Mouse (Mus musculus) CH12.LX (cell line): Measurements from ENCODE around the gene Erc1.

ENCODE experiments used
- CTCF ChIP-seq, 2 experiments: IDR thresholded peaks in 1 of 2; conservative IDR thresholded peaks in 1 of 2; 2 replicates each; pipeline ENCODE4 v1.5.1; 2011 to 2012; ENCODE audit warnings: low read depth in 2 of 2, low read length in 2 of 2, improper control_type of control experiment in 1 of 2, inconsistent platforms in 1 of 2, mild to moderate bottlenecking in 1 of 2, moderate library complexity in 1 of 2
- ELF1 ChIP-seq: IDR thresholded peaks from 2 replicates; pipeline ENCODE4 v1.6.1; 2014; ENCODE audit warnings: low read depth, mild to moderate bottlenecking, inconsistent platforms, low read length, improper control_type of control experiment
- EP300 ChIP-seq: IDR thresholded peaks from 2 replicates; pipeline ENCODE4 v1.6.1; 2011; ENCODE audit warnings: low read length, improper control_type of control experiment
- ETS1 ChIP-seq: conservative IDR thresholded peaks from 2 replicates; pipeline ENCODE4 v1.6.1; 2012; ENCODE audit warnings: low read depth, mild to moderate bottlenecking, inconsistent platforms, low read length, improper control_type of control experiment, moderate library complexity
- KAT2A ChIP-seq: IDR thresholded peaks from 2 replicates; pipeline ENCODE4 v1.6.1; 2012; ENCODE audit warnings: low read length, improper control_type of control experiment, inconsistent platforms; ENCODE audit not compliant: insufficient replicate concordance
- MAX ChIP-seq: IDR thresholded peaks from 2 replicates; pipeline ENCODE4 v1.6.1; 2011; ENCODE audit warnings: low read length, improper control_type of control experiment
- MXI1 ChIP-seq: IDR thresholded peaks from 2 replicates; pipeline ENCODE4 v1.6.1; 2011; ENCODE audit warnings: mild to moderate bottlenecking, low read depth, low read length, improper control_type of control experiment
- POLR2A ChIP-seq: IDR thresholded peaks from 2 replicates; pipeline ENCODE4 v1.6.1; 2011; ENCODE audit warnings: low read depth, mild to moderate bottlenecking, improper control_type of control experiment, low read length
- RCOR1 ChIP-seq: conservative IDR thresholded peaks from 2 replicates; pipeline ENCODE4 v1.6.1; 2012; ENCODE audit warnings: low read depth, mild to moderate bottlenecking, inconsistent platforms, low read length, improper control_type of control experiment
- USF2 ChIP-seq: conservative IDR thresholded peaks from 2 replicates; pipeline ENCODE4 v1.6.1; 2011; ENCODE audit warnings: low read depth, low read length, improper control_type of control experiment
- ZMIZ1 ChIP-seq: IDR thresholded peaks from 2 replicates; pipeline ENCODE4 v1.6.1; 2012; ENCODE audit warnings: low read depth, mild to moderate bottlenecking, inconsistent platforms, low read length, improper control_type of control experiment
- ZNF384 ChIP-seq: IDR thresholded peaks from 2 replicates; pipeline ENCODE4 v1.6.1; 2012; ENCODE audit warnings: low read depth, low read length, improper control_type of control experiment, inconsistent platforms

- no peak for TF ChIP-seq MAX
- no peak for TF ChIP-seq CTCF (conservative IDR thresholded peaks at IDR 0.05 in 1 of 2, IDR thresholded peaks at IDR 0.05 in 1 of 2; ENCODE audit: low read depth in 2 of 2, low read length in 2 of 2)
- no peak for TF ChIP-seq KAT2A
- TF ChIP-seq RCOR1, result no peak
- no peak for TF ChIP-seq MXI1
- no peak for TF ChIP-seq ZNF384
- no peak for TF ChIP-seq EP300
- no peak for TF ChIP-seq ELF1
- no peak for TF ChIP-seq ZMIZ1
- TF ChIP-seq POLR2A, result no peak
- no peak for TF ChIP-seq USF2
- TF ChIP-seq ETS1, result no peak
Measured at GRCm38 (mm10) chr6:119543456-119543802, 304.5 kb downstream of the Erc1 start.
